Mouse (Mus musculus) frontal cortex, adult 2 months (tissue): Measurements from ENCODE around the gene Fmnl3. TPM values are rescaled to one million over a fixed set of nuclear protein-coding genes. Genes with fewer than 3 reads are reported as not detected.
"Not testable (repeated sequence)": the region's sequence is repeated elsewhere in the genome, so short reads cannot be mapped to it uniquely, and the experiment has no call there.

Experiments
- DNase-seq, 2 experiments: peaks; one replicate each; pipeline ENCODE4 v3.0.0; 2022; ENCODE audit warnings: low spot score in 1 of 2; ENCODE audit errors: extremely low spot score in 1 of 2
- polyA plus RNA-seq: library from polyadenylated mRNA; depleted of rRNA; stranded (reverse); fragments of >200 nt; gene quantifications from 2 replicates; pipeline ENCODE4 v1.2.3, GENCODE M21; 2012

Gene Fmnl3
- polyA plus RNA-seq, 1 experiment, result 19.9 TPM

DNA sequence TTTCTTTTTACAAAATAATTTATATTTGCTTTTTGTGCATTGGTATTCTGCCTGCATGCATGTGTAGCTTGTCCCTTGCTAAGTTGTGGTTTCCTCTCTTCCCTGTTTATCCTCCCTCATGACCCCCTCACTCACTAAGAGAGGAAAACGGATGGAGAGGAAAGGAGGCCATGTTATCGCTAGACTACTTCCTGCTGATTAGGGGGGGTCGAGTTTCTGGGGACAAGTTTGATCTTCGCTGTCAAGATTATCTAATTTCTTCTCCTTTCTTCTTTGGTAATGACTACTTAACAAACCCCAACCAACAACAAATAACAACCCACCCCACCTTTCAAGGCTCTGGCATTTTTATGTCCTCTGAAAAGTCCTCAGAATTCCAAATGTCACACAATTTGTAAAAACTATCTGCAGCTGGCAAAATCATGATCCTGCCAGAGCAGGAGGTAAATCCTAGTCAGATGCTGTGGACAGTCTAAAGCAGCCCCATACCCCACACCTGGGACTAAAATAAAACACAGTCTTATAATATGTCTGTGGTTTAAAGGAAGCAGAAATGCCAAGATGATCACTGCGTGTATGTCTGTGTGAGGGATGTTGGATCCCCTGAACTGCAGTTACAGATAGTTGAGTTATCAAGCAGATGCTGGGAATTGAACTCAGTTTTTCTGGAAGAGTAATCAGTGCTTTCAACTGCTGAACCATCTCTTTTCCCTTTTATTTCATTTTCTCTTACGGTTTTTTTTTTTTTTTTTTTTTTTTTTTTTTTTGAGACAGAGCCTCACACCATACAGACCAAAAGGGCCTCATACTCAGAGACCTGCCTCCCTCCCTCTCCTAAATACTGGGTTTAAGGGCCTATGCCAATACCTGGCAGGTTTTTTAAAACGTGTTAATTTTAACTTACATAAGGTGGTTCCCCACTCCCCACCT lies 20.5 kb upstream of the Fmnl3 start:
- no peak for DNase-seq

DNA sequence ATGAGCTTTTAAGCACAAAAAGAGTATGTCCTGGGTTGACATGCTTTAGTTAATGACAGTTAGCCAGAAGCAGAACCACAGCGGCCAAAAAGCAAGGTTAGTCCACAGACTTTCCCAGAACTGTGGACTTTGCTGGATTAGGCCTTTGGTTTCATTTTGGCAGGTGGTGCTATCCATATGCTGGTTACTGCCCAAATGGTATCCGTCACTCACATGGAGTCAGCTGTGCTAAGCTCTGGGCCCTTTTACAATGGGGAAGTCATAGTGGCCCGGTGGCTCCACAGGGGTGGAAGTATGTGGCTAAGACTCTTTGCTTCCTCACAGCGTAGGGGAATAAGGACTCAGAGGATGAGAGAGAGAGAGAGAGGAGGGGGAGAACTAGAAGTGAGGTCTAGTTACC lies 17.7 kb upstream of the Fmnl3 start:
- no peak for DNase-seq

DNA sequence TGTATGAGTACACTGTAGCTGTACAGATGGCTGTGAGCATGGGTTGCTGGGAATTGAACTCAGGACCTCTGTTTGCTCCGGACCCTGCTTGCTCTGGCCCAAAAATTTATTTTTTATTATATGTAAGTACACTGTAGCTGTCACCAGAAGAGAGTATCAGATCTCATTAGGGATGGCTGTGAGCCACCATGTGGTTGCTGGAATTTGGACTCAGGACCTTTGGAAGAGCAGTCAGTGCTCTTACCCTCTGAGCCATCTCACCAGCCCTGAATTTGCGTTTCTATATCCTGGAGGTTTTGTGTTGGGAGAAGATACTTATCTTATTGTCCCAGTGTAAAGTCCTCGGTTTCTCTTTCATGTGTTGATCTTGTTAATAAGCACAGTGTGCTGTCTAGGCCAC lies 16.5 kb upstream of the Fmnl3 start:
- no peak for DNase-seq

DNA sequence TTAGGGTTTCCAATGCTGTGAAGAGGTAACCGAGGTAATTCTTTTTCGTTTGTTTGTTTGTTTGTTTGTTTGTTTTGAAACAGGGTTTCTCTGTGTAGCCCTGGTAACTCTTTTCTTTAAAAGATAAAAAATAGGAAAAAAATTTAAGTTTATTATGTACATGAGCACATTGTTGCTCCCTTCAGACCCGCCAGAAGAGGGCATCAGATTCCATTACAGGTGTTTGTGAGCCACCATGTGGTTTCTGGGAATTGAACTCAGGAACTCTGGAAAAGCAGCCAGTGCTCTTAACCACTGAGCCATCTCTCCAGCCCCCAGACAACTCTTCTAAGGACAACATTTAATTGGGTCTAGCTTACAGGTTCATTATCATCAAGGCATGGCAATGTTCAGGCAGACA lies 15.8 kb upstream of the Fmnl3 start:
- DNase-seq, result not testable (repeated sequence)

DNA sequence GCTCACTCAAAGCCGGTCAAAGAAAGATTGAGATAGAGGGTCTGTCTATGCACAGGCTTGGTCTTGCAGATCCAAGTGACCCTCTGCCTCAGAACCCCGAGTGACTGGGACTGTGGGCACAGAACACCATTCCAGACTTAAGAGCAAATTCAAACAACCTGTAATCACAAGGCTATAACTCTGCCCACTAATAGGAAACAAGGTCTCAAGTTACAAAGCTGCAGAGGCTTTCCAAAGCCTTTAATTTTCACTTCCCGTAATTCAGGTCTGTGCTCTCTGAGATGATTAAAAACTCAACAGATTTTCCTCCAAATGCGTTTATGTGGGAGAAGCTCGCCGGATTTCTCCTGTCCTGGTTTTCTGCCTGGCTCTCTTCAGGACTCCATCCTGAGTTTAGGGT lies 13.8 kb upstream of the Fmnl3 start:
- no peak for DNase-seq

DNA sequence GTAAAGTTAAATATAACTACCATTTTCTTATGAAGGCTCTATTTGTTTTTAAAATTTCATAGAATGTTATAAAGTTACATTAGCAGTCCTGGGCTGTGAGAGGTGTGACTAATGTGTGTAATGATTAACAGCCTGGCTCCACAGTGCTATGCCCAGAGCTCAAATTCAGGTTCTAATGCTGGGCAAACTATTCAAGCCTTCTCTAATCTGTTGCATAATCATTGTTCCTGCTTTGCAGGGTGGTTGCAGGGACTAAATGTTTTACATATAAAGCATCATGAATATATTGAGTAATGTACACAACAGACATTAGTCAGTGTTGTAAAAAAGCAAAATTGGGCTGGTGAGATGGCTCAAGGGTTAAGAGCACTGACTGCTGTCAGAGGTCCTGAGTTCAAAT lies 12.6 kb upstream of the Fmnl3 start:
- no peak for DNase-seq

GRCm38 (mm10) chr15:99376240-99376639 lies 6.0 kb upstream of the Fmnl3 start:
- no peak for DNase-seq

DNA sequence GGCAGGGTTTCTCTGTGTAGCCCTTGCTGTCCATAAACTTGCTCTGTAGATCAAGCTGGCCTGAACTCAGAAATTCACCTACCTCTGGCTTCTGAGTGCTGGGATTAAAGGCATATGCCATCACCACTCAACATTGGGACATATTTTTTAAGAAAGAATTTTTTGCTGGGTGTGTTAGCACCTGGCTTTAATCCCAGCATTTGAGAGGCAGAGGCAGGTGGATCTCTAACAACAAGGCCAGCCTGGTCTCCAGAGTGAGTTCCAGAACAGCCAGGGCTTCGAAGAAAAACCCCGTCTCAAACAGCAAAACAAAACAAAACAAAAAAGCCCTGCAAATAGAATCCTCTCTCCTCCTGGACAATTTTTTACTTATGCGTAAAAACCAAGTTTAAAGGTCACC lies 5.3 kb upstream of the Fmnl3 start:
- no peak for DNase-seq

DNA sequence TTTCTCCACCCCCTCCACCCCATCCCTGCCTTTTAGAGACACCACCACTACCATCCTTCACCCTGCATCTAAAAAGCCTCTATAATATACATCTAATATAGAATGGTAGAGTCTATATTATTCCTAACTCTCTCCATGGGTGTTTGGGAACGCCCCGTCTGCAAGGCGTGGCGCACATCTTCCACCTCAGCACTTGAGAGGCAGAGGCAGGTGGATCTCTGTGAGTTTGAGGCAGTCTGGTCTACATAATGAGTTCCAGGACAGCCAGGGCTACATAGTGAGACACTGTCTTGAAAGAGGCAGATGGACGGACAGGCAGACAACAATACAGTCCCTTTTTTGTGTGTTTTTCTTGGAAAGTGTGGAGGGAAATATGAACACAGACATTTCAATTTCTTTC lies 4.8 kb upstream of the Fmnl3 start:
- DNase-seq, result no peak

- no peak for DNase-seq
Measured at GRCm38 (mm10) chr15:99372761-99373160, 2.5 kb upstream of the Fmnl3 start.

DNA sequence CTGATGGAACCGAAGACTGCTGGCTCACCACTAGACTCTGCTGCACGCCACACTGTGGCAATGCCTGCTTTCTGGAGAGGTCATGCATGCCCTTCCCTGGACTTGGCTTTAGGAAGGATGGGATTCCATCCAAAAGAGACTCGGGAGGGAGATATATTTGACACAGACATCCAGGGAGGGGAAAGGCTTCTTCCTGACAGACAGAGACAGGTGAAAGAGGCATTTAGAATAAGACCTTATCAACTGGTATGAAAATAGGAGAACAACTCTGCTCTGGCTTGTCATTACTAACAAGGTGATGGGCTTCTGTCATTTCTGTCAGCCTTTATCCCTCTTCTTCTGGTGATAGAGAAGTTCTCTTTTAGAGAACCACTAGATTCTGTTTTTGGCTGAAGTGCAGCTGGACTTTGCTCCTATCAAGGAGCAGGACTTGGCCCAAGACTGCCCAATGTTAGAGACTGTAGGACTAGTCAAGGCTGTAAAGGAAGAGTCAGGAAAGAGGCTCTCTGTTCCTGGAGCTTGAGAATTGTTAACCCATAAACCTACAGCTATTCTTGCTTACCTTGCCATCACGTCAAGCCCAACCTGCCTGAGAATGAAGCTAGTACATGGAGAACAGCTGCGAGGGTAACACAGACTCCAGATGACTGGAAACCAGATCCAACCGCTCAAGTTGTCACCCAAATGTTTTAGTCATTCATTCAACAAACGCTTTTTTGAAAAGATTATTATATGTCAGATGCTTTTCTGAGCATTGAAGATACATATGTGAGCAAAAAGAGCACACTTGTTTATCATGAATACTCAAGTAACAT lies 1.5 kb upstream of the Fmnl3 start:
- no peak for DNase-seq

GRCm38 (mm10) chr15:99369391-99370171 lies 701 bp downstream of the Fmnl3 start:
- no peak for DNase-seq

- DNase-seq, result no peak
Measured at GRCm38 (mm10) chr15:99368583-99369266, 1.6 kb downstream of the Fmnl3 start.

DNA sequence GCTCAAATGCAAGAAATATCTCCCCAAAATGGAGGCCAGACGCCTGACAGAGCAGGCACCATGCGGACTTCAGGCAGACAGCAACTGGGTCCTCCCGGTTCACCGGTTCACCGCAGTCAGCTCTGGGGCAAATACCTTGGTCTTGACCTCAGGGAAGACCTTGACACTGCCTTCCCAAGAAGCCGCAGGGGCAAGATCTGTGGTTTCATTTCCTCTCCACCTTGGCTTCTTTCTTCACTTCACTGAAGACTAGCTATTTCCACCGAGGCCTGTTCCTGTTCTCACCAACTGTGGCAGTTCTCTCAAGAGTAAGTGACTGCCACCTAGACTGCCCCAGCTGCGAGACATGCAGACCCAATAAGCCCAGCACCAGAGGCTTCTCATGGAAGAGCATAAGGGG lies 5.4 kb downstream of the Fmnl3 start:
- no peak for DNase-seq

GRCm38 (mm10) chr15:99364022-99364530 lies 6.2 kb downstream of the Fmnl3 start:
- DNase-seq, result no peak

DNA sequence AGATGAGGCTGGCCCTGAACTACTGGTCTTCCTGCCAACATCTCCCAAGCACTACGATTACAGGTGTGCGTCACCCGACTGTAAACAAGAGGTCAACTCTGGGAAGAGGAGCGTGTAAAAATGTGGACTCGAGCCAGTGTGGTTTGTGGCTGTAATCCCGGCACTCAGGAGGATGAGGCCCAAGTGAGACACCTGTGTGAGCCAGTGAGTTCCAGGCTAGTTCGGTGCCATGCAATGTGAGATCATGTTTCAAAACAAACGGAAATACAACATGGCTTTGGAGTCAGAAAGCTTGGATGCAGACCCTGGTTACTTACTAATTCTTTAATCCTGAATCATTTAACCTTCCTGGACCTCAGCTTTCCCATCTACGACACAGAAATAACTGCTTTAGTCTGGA lies 11.3 kb downstream of the Fmnl3 start:
- no peak for DNase-seq

DNA sequence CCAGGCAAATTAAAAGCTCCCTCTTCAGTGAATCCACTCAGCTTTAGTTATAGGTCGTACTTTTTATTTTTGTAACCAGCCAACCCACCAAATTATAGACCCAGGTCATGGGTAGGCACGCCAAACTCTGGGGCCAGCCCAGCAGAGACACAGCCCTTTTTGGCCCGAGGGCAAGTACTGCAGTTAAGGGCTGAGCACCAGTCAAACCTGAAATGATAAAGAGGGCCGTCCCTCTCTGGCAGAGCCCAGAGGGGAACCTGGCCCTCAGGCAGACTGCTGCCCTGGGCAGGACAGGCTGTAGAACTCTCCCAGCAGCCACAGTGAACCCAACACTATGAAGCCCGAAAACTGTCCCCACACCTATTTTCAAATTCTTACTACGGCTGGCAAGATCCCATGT lies 13.8 kb downstream of the Fmnl3 start:
- DNase-seq, result no peak

DNA sequence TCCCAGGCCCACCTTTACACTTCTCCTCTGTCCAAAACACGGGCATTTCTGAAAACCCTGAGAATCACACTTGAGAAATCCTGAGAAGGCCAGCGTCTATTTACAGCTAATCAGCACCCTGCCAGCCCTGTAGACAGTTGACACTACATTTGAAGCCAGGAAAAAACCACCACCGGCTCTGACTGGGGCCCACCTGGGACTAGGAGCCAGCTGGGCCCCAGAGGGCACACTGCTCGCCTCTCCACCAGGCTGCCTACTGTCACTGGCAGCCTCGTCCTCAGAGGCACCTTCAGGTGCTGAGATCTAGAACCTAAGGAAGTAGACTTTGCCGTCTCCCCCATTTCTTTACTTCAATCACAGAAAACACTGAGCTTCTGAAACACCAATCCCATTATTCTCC lies 14.6 kb downstream of the Fmnl3 start:
- DNase-seq, result no peak

GRCm38 (mm10) chr15:99352306-99352705 lies 18.0 kb downstream of the Fmnl3 start:
- no peak for DNase-seq

- DNase-seq, result no peak
Measured at GRCm38 (mm10) chr15:99351610-99352009, 18.7 kb downstream of the Fmnl3 start.
